Mouse (Mus musculus) limb, embryonic 13.5 days (tissue): Measurements from ENCODE around the gene Shank1. TPM values are rescaled to one million over a fixed set of nuclear protein-coding genes. Genes with fewer than 3 reads are reported as not detected.

ENCODE experiments used
- ATAC-seq: fragments of 200-750 bp; cut with Nextera tagmentation; 2 replicates; pipeline ENCODE4 v1.8.0; 2017; ENCODE audit warnings: low read depth, moderate number of reproducible peaks, moderate TSS enrichment; ENCODE audit not compliant: low FRiP score
- H3K27ac ChIP-seq: fragments of 300-500 bp; sonication (generic); 2 replicates; pipeline ENCODE4 v1.5.1; 2015; ENCODE audit warnings: inconsistent platforms, mild to moderate bottlenecking, moderate library complexity
- H3K27me3 ChIP-seq: fragments of 300-500 bp; sonication (generic); 2 replicates; pipeline ENCODE4 v1.6.1; 2015; ENCODE audit warnings: mild to moderate bottlenecking, inconsistent platforms
- H3K36me3 ChIP-seq: fragments of 300-500 bp; sonication (generic); 2 replicates; pipeline ENCODE4 v1.6.1; 2015; ENCODE audit warnings: inconsistent platforms, mild to moderate bottlenecking, moderate library complexity
- H3K4me1 ChIP-seq: fragments of 300-500 bp; sonication (generic); 2 replicates; pipeline ENCODE4 v1.6.1; 2015; ENCODE audit warnings: inconsistent platforms
- H3K4me2 ChIP-seq: fragments of 300-500 bp; sonication (generic); replicated peaks from 2 replicates; pipeline ENCODE4 v1.6.1; 2015; ENCODE audit warnings: inconsistent platforms, mild to moderate bottlenecking, moderate library complexity
- H3K4me3 ChIP-seq: fragments of 300-500 bp; sonication (generic); 2 replicates; pipeline ENCODE4 v1.5.1; 2015; ENCODE audit warnings: moderate library complexity, mild to moderate bottlenecking, inconsistent platforms
- H3K9ac ChIP-seq: fragments of 300-500 bp; sonication (generic); 2 replicates; pipeline ENCODE4 v1.6.1; 2015; ENCODE audit warnings: mild to moderate bottlenecking, inconsistent platforms
- H3K9me3 ChIP-seq: fragments of 300-500 bp; sonication (generic); 2 replicates; pipeline ENCODE4 v1.6.1; 2016; ENCODE audit warnings: inconsistent platforms
- WGBS: fragments of 180-500 bp; shearing (Covaris S2); methylation state at CpG from one replicate; pipeline ENCODE4 v1.1.7; 2015; 5-methylcytosine and 5-hydroxymethylcytosine counted together
- polyA plus RNA-seq: library from polyadenylated mRNA; unstranded; fragments of >200 nt; fragmentation: Nextera tagmentation; extraction: Ambion mirVana; gene quantifications from 2 replicates; pipeline ENCODE4 v1.2.1, GENCODE M21; 2015

Gene Shank1
- polyA plus RNA-seq, 1 experiment from 2014 or later: 3.3 TPM

DNA sequence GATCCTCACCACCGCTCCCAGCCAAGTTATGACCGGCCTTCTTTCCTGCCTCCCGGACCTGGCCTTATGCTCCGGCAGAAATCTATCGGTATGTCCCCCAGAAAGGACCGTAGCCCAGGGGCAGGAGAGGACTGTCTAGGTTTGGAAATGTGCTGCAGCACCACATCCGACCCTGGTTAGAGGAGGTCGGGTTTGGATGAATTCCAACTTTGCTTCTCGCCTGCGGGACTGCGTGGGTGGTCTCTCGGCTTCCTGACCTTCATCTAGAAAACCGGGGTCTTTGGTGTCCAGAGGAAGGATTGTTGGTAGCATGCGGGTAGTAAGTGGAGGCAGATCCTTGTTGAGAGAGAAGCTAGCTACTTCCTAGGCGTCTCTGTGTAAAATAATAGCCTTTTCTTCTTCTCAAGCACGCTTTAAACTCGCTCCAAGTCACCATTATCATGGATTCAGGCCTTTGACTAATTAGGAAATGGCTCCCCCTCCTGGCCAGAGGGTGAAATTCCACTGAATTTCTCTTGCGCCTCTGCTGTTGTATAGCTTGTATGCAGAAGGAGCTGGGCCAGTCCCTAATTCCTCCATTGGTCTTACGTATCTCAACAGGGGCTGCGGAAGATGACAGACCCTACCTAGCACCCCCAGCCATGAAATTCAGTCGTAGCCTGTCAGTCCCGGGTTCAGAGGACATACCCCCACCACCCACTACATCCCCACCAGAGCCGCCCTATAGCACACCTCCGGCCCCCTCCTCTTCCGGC lies 41.1 kb downstream of the Shank1 start:
- H3K9me3 ChIP-seq: no peaks in the 10 kb centered on the region
- peak overlapping the region; percentile 30 for H3K4me3 ChIP-seq
- peak overlapping the region; percentile 58 for H3K4me2 ChIP-seq
- peak; percentile 39 for ATAC-seq
- H3K36me3 ChIP-seq: no peaks in the 10 kb centered on the region
- peaks cover 98% of the 10 kb centered on the region for H3K27me3 ChIP-seq
- peak overlapping the region; percentile 48 for H3K9ac ChIP-seq
- peaks cover 40% of the 10 kb centered on the region for H3K4me1 ChIP-seq
- 0 out of 2 replicates have a peak overlapping the region, but pooled peaks have one; percentile 10 for H3K27ac ChIP-seq
- WGBS: 3% methylated on average over 25 of the region's 25 CpGs

DNA sequence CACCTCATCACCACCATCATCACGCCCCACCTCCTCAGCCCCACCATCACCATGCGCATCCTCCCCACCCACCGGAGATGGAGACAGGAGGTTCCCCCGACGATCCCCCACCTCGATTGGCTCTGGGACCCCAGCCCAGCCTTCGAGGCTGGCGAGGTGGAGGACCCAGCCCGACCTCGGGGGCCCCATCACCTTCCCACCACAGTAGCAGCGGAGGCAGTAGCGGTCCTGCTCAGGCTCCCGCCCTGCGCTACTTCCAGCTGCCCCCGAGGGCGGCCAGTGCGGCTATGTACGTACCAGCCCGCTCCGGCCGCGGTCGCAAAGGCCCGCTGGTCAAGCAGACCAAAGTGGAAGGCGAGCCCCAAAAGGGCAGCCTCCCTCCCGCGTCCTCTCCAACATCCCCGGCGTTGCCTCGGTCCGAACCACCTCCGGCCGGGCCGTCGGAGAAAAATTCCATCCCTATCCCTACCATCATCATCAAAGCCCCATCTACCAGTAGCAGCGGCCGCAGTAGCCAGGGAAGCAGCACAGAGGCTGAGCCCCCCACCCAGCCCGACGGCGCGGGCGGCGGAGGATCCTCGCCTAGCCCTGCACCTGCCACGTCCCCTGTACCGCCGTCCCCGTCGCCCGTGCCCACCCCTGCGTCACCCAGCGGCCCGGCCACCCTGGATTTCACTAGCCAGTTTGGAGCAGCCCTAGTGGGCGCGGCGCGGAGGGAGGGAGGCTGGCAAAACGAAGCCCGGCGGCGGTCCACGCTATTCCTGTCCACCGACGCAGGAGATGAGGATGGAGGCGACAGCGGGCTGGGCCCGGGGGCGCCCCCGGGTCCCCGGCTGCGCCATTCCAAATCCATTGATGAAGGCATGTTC lies 42.1 kb downstream of the Shank1 start:
- peak overlapping the region; percentile 25 for H3K4me3 ChIP-seq
- H3K27me3 ChIP-seq: peaks cover 99% of the 10 kb centered on the region
- H3K9me3 ChIP-seq: no peaks in the 10 kb centered on the region
- H3K9ac ChIP-seq: no peak overlapping the region
- no peak for ATAC-seq
- no peaks in the 10 kb centered on the region for H3K36me3 ChIP-seq
- 3% methylated on average over 64 of the region's 71 CpGs for WGBS
- H3K4me2 ChIP-seq: peak overlapping the region; percentile 58
- peaks cover 47% of the 10 kb centered on the region for H3K4me1 ChIP-seq
- no peak overlapping the region for H3K27ac ChIP-seq

GRCm38 (mm10) chr7:44352750-44353600 lies 42.9 kb downstream of the Shank1 start:
- ATAC-seq: no peak
- H3K4me1 ChIP-seq: peaks cover 49% of the 10 kb centered on the region
- H3K27ac ChIP-seq: no peak overlapping the region
- 2% methylated on average over 55 of the region's 71 CpGs for WGBS
- no peaks in the 10 kb centered on the region for H3K9me3 ChIP-seq
- H3K9ac ChIP-seq: peak overlapping the region; percentile 19; the same call in 1 of the 2 replicates
- peak overlapping the region; percentile 25 for H3K4me3 ChIP-seq
- peaks cover 99% of the 10 kb centered on the region for H3K27me3 ChIP-seq
- H3K36me3 ChIP-seq: no peaks in the 10 kb centered on the region
- peak overlapping the region; percentile 46 for H3K4me2 ChIP-seq

DNA sequence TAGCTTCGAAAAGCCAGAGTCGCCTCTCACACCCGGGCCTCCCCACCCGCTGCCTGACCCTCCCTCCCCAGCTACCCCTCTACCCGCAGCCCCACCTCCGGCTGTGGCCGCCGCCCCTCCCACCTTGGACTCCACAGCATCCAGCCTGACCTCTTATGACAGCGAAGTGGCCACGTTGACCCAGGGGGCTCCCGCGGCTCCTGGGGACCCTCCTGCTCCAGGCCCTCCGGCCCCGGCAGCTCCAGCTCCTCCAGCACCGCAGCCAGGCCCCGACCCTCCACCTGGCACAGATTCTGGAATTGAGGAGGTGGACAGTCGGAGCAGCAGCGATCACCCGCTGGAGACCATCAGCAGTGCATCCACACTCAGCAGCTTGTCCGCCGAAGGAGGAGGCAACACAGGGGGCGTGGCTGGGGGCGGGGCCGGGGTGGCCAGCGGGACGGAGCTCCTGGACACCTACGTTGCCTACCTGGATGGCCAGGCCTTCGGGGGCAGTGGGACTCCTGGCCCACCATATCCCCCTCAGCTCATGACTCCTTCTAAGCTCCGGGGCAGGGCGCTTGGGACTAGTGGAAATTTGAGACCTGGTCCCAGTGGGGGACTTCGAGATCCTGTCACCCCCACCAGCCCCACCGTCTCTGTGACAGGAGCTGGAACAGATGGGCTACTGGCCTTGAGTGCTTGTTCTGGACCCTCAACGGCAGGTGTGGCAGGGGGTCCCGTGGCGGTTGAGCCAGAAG lies 43.7 kb downstream of the Shank1 start:
- peaks cover 52% of the 10 kb centered on the region for H3K4me1 ChIP-seq
- H3K4me3 ChIP-seq: peak overlapping the region; percentile 25
- peak overlapping the region; percentile 46 for H3K4me2 ChIP-seq
- under 1% methylated on average over 35 of the region's 35 CpGs for WGBS
- H3K9me3 ChIP-seq: no peaks in the 10 kb centered on the region
- no peaks in the 10 kb centered on the region for H3K36me3 ChIP-seq
- no peak overlapping the region for H3K27ac ChIP-seq
- ATAC-seq: no peak
- H3K27me3 ChIP-seq: peaks cover 97% of the 10 kb centered on the region
- peak overlapping the region; percentile 19; the same call in 1 of the 2 replicates for H3K9ac ChIP-seq

GRCm38 (mm10) chr7:44355411-44355810 lies 45.4 kb downstream of the Shank1 start:
- H3K9me3 ChIP-seq: no peaks in the 10 kb centered on the region
- no peak overlapping the region for H3K27ac ChIP-seq
- no peaks in the 10 kb centered on the region for H3K36me3 ChIP-seq
- peaks cover 97% of the 10 kb centered on the region for H3K27me3 ChIP-seq
- no peak overlapping the region for H3K9ac ChIP-seq
- H3K4me1 ChIP-seq: peaks cover 63% of the 10 kb centered on the region
- no peak overlapping the region for H3K4me2 ChIP-seq
- H3K4me3 ChIP-seq: no peak overlapping the region
- ATAC-seq: no peak
- 77% methylated on average over 6 of the region's 6 CpGs for WGBS

- no peaks in the 10 kb centered on the region for H3K36me3 ChIP-seq
- peaks cover 96% of the 10 kb centered on the region for H3K27me3 ChIP-seq
- WGBS: 2% methylated on average over 35 of the region's 35 CpGs
- no peak overlapping the region for H3K27ac ChIP-seq
- no peak for ATAC-seq
- no peak overlapping the region for H3K4me2 ChIP-seq
- peaks cover 57% of the 10 kb centered on the region for H3K4me1 ChIP-seq
- H3K4me3 ChIP-seq: peak overlapping the region; percentile 4; the same call in 1 of the 2 replicates
- no peak overlapping the region; the same call in 1 of the 2 replicates for H3K9ac ChIP-seq
- H3K9me3 ChIP-seq: no peaks in the 10 kb centered on the region
These were observed 46.8 kb downstream of the Shank1 start for GRCm38 (mm10) chr7:44356590-44357481.

- no peak overlapping the region for H3K27ac ChIP-seq
These were observed 47.5 kb downstream of the Shank1 start for GRCm38 (mm10) chr7:44357531-44357930.

DNA sequence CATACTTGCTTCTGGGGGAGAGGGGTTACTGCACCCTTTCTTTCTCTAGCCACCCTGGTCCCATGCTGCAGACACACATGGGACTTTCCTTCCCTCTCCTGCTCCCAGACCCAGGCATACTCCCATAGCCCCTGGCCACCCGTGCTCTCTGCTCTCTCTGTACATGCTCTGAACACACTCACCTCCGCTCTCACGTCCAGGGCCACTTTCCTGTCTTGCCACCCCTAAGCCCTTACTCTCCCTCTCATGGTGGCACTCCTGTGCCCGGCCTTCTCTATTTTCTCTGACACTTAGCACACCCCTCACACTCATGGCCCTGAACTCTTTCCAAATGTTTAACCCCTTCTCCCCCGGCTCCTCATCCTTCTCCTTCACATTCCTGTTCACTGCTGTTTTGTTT lies 48.0 kb downstream of the Shank1 start:
- Histone ChIP-seq H3K9ac (no peak overlapping the region), H3K27me3 (peaks cover 96% of the 10 kb centered on the region), H3K36me3 (no peaks in the 10 kb centered on the region), H3K4me3 (no peak overlapping the region), H3K27ac (no peak overlapping the region), H3K4me2 (no peak overlapping the region), H3K4me1 (peaks cover 45% of the 10 kb centered on the region), H3K9me3 (no peaks in the 10 kb centered on the region)
- no peak for ATAC-seq
- WGBS: 14% methylated on average over 5 of the region's 5 CpGs

More at GRCm38 (mm10) chr7:44357531-44357930, 47.5 kb downstream of the Shank1 start:
- 9% methylated on average over 10 of the region's 10 CpGs for WGBS
- H3K4me3 ChIP-seq: 0 out of 2 replicates have a peak overlapping the region, but pooled peaks have one; percentile 4
- H3K4me1 ChIP-seq: peaks cover 50% of the 10 kb centered on the region
- H3K4me2 ChIP-seq: no peak overlapping the region
- no peaks in the 10 kb centered on the region for H3K9me3 ChIP-seq
- no peaks in the 10 kb centered on the region for H3K36me3 ChIP-seq
- peaks cover 96% of the 10 kb centered on the region for H3K27me3 ChIP-seq
- no peak for ATAC-seq
- H3K9ac ChIP-seq: no peak overlapping the region

DNA sequence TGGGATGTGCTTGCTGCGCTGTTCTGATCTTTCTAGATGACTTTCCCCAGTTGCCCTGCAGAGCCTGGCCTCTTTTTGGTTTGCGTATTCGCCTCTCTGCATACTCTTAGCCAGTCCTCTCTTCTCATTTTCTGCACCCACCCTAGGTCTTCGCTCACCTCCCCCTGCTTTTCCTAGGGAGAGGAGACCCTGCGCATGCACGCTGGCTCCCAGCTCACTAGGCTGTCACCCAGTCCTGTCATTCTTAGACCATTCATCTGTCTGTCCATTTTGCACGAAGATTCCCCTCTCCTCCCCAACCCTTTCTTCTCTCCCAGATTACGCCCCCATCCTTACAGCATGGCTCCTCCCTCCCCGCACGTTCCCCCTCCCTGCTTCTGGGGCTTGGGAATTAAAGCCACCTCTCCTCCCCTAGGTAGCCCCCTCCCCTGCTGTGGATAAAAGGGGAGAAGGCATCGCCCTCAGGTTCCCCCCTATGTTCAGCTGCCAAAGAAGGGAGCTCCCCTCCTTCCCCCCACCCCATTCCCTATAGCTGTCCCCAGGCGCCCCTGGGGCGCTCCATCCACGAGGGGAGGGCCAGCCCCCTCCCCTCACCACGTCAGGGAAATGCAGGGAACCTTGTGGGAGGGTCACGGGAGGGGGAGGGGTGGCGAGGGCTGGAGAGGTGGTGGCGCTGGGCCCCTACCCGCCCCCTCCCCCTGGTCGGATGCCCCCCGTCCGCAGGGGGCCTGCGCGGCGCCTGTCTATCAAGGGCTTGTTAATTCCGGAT lies 49.0 kb downstream of the Shank1 start:
- Histone ChIP-seq H3K9me3 (no peaks in the 10 kb centered on the region), H3K36me3 (no peaks in the 10 kb centered on the region), H3K9ac (0 out of 2 replicates have a peak overlapping the region, but pooled peaks have one; percentile 25), H3K4me1 (peaks cover 34% of the 10 kb centered on the region), H3K27me3 (peaks cover 92% of the 10 kb centered on the region), H3K4me3 (peak overlapping the region; percentile 46), H3K4me2 (peak overlapping the region; percentile 79), H3K27ac (no peak overlapping the region)
- 5% methylated on average over 21 of the region's 26 CpGs for WGBS
- no peak for ATAC-seq
